Mouse (Mus musculus): ENCODE measurements around the gene Stat5b. TPM values are rescaled to one million over a fixed set of nuclear protein-coding genes. Genes with fewer than 3 reads are reported as not detected.

The Stat5b gene
- polyA plus RNA-seq, 1 experiment from 2014 or later = 20.6 TPM

DNA sequence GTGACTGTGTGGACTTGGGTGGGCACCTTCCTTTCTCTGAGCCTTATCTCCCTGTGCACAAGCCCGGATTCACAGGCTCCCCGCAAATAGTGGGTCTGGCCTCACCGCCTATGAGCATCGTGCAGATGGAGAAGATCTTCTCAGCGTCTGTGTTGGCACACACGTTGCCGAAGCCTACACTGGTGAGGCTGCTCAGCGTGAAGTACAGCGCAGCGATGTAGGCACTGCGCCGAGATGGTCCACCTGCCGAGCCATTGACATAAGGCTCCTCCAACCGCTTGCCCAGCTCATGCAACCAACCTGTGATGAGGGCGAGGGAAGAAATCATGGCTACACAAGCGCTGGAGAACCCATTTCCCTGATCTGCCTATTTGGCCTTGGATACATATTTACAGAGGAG is 100.4 kb downstream of the Stat5b start:
- peaks cover 81% of the 10 kb centered on the region for H3K27me3 ChIP-seq
- peaks cover 16% of the 10 kb centered on the region for H3K4me1 ChIP-seq (replicated peaks)
- H3K9ac ChIP-seq = no peak overlapping the region
- H3K4me2 ChIP-seq = no peak overlapping the region
- no peak for ATAC-seq (ENCODE audit: insufficient read depth)
- no peak overlapping the region for H3K4me3 ChIP-seq (replicated peaks)
- no peak overlapping the region for H3K27ac ChIP-seq (replicated peaks)
- no peaks in the 10 kb centered on the region for H3K36me3 ChIP-seq (replicated peaks)
- H3K9me3 ChIP-seq (replicated peaks) = no peaks in the 10 kb centered on the region
- WGBS (ENCODE audit: insufficient replicate concordance) = 71% methylated on average over 16 of the region's 16 CpGs

DNA sequence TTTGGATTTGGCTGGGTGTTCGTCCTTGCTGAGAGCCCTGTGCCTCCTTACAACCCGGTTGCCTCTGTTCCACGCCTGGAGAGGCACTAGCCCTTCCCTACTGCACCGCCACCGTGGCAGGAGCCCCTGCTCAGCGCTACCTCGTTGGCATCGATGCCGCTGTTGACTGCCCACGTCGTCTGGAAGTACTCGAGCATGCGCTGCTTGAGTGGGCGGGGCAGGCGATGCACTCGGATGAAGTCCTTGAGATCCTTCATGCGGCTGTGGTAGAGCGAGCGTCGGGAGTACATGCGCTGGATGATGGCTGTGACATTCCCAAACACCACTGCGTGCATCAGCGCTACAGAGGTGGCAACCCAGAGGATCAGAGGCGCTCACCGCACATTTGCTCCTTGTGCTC is 101.1 kb downstream of the Stat5b start:
- Histone ChIP-seq H3K27me3 (peaks cover 81% of the 10 kb centered on the region), H3K4me2 (no peak overlapping the region), H3K27ac (replicated peaks) (no peak overlapping the region), H3K9ac (no peak overlapping the region), H3K4me1 (replicated peaks) (peaks cover 16% of the 10 kb centered on the region), H3K36me3 (replicated peaks) (no peaks in the 10 kb centered on the region), H3K9me3 (replicated peaks) (no peaks in the 10 kb centered on the region), H3K4me3 (replicated peaks) (no peak overlapping the region)
- WGBS (ENCODE audit: insufficient replicate concordance) = 41% methylated on average over 25 of the region's 25 CpGs
- ATAC-seq (ENCODE audit: insufficient read depth) = no peak

DNA sequence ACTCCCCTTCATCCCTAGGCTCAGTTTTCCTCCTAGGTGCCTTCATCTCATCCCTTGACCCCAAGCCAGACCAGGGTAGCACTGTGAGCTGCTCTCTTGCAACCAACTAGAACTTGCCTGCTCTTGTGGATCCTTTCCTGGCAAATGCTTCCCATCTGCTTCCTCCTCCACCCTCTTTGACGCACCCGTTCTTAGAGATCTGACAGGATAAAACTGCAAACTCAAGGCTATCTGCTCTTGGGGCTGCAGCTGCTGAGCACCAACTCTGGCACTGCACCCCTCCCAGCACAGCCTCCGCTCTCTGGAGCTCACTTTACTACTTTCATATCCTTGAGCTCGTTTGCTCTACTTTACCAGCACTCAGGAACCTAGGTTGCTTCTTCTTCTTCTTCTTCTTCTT is 101.9 kb downstream of the Stat5b start:
- H3K4me3 ChIP-seq (replicated peaks) = no peak overlapping the region
- WGBS (ENCODE audit: insufficient replicate concordance) = 28% methylated on average over 4 of the region's 4 CpGs
- no peak for ATAC-seq (ENCODE audit: insufficient read depth)
- H3K27ac ChIP-seq (replicated peaks) = no peak overlapping the region
- H3K9me3 ChIP-seq (replicated peaks) = no peaks in the 10 kb centered on the region
- peaks cover 16% of the 10 kb centered on the region for H3K4me1 ChIP-seq (replicated peaks)
- H3K27me3 ChIP-seq = peaks cover 74% of the 10 kb centered on the region
- no peak overlapping the region for H3K9ac ChIP-seq
- no peak overlapping the region for H3K4me2 ChIP-seq
- no peaks in the 10 kb centered on the region for H3K36me3 ChIP-seq (replicated peaks)

DNA sequence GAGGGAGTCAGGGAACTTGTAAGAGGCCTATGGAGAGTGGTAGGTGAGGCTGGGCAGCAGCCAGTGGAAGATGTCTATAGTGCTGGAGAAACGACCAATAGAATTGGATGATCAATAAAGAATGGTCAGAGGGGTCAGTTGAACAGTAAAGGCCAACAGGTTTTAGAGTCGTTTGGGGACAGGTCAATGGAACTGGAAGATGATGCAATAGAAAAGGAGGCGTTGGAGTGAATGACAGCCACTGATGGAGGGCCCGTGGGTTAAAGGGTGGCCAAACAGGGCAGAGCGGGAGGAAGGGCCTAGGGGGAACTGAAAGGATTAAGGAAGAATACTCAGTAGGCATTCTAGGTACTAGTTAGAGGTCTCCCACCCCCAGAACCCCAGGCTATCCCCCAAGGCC is 103.4 kb downstream of the Stat5b start:
- H3K4me3 ChIP-seq (replicated peaks) = no peak overlapping the region
- peaks cover 16% of the 10 kb centered on the region for H3K4me1 ChIP-seq (replicated peaks)
- no peaks in the 10 kb centered on the region for H3K36me3 ChIP-seq (replicated peaks)
- H3K4me2 ChIP-seq = no peak overlapping the region
- no peak overlapping the region for H3K27ac ChIP-seq (replicated peaks)
- WGBS (ENCODE audit: insufficient replicate concordance) = 47% methylated on average over 5 of the region's 5 CpGs
- no peak overlapping the region for H3K9ac ChIP-seq
- peaks cover 61% of the 10 kb centered on the region for H3K27me3 ChIP-seq
- ATAC-seq (ENCODE audit: insufficient read depth) = peak; percentile 59; the same call in 1 of the 2 replicates
- no peaks in the 10 kb centered on the region for H3K9me3 ChIP-seq (replicated peaks)

DNA sequence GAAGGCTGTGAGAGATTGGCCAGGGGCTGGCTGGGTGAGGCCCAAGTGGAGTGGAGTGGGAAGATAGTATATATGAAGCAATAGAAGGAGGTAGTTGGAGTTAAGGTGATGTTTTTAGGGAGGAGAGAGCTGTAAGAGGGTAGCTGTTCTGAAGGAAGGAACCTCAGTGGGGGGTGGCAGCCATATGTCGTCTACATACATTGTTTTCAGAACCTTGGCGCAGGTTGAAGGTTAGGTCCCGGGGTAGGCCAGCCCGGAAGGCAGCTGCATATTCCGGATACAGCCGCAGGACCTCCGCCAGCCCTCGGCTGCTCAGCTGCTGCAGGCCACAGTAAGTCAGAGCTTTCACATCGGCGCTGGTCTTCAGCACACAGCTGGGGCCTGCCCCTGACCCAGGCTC is 104.0 kb downstream of the Stat5b start:
- H3K4me2 ChIP-seq = no peak overlapping the region
- 83% methylated on average over 10 of the region's 10 CpGs for WGBS (ENCODE audit: insufficient replicate concordance)
- peaks cover 16% of the 10 kb centered on the region for H3K4me1 ChIP-seq (replicated peaks)
- H3K4me3 ChIP-seq (replicated peaks) = no peak overlapping the region
- H3K27me3 ChIP-seq = peaks cover 55% of the 10 kb centered on the region
- ATAC-seq (ENCODE audit: insufficient read depth) = no peak
- no peak overlapping the region for H3K27ac ChIP-seq (replicated peaks)
- H3K9me3 ChIP-seq (replicated peaks) = no peaks in the 10 kb centered on the region
- H3K36me3 ChIP-seq (replicated peaks) = no peaks in the 10 kb centered on the region
- no peak overlapping the region for H3K9ac ChIP-seq

DNA sequence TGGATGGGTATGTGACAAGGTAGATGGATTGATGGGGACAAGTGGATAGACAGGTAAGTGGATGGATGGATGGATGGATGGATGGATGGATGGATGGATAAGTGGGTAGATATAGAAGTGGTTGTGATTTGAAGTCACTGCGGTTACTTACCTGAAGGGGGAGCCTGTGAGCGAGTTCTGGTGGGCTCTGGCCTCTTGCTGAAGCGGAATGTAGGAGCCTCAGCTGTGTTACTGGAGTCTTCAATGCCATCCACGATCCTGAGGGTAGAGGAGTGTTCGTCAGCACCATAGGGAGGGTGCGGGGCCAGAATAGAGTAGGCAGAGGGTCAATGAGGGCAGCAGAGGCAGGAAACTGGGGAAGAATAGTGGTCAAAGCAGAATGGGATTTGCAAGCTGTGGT is 105.4 kb downstream of the Stat5b start:
- Histone ChIP-seq H3K9ac (no peak overlapping the region), H3K4me3 (replicated peaks) (no peak overlapping the region), H3K9me3 (replicated peaks) (no peaks in the 10 kb centered on the region), H3K27me3 (peaks cover 48% of the 10 kb centered on the region), H3K27ac (replicated peaks) (no peak overlapping the region), H3K36me3 (replicated peaks) (no peaks in the 10 kb centered on the region), H3K4me1 (replicated peaks) (peaks cover 19% of the 10 kb centered on the region), H3K4me2 (no peak overlapping the region)
- 13% methylated on average over 6 of the region's 6 CpGs for WGBS (ENCODE audit: insufficient replicate concordance)
- ATAC-seq (ENCODE audit: insufficient read depth) = no peak

DNA sequence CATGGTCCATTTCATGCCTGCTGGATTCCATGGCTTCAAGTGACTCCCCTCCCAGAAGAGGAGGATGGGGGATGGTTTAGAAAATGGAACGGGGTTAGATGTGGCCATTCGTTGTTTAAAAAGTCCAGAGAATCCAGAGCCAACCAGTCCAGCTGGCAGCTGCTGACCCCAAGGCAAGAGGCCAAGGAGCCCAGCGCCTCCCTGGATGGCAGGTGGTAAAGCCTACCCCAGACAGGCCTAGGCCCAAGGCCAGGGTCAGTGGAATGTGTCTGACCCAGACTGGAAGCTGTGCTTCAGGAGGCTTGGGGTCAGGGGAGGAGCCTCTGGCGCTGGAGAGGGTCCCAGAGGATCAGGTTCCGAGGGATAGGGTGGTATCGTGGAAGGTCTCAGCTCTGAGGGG is 109.2 kb downstream of the Stat5b start:
- peaks cover 16% of the 10 kb centered on the region for H3K27me3 ChIP-seq
- H3K4me2 ChIP-seq = no peak overlapping the region
- H3K9me3 ChIP-seq (replicated peaks) = no peaks in the 10 kb centered on the region
- no peak overlapping the region for H3K9ac ChIP-seq
- 69% methylated on average over 6 of the region's 6 CpGs for WGBS (ENCODE audit: insufficient replicate concordance)
- H3K27ac ChIP-seq (replicated peaks) = no peak overlapping the region
- H3K36me3 ChIP-seq (replicated peaks) = no peaks in the 10 kb centered on the region
- ATAC-seq (ENCODE audit: insufficient read depth) = no peak
- H3K4me1 ChIP-seq (replicated peaks) = peaks cover 32% of the 10 kb centered on the region
- H3K4me3 ChIP-seq (replicated peaks) = no peak overlapping the region

DNA sequence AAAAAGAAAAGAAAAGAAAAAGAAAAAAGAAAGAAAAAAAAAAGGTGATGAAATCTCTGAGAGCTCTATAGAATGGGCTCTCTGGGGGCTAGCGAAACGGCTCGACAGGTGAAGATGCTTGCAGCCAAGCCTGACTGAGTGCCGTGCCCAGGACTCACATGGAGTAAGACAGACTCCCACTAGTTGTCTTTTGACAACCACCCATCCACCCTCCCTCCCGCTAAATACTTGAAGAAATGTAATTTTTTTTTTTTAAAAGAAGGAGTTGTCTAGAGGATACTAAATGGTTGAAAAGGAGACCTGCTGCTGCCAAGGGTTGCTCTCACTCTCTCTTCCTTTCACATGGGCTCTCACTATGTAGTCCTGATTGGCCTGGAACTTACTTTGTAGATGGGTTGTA is 111.8 kb downstream of the Stat5b start:
- Histone ChIP-seq H3K36me3 (replicated peaks) (peaks cover 5% of the 10 kb centered on the region), H3K27me3 (no peaks in the 10 kb centered on the region), H3K9me3 (replicated peaks) (no peaks in the 10 kb centered on the region), H3K9ac (peak overlapping the region; percentile 55), H3K27ac (replicated peaks) (peak overlapping the region; percentile 84), H3K4me3 (replicated peaks) (peak overlapping the region; percentile 73), H3K4me2 (peak overlapping the region; percentile 81), H3K4me1 (replicated peaks) (peaks cover 52% of the 10 kb centered on the region)
- no peak for ATAC-seq (ENCODE audit: insufficient read depth)
- WGBS (ENCODE audit: insufficient replicate concordance) = 29% methylated on average over 5 of the region's 5 CpGs

DNA sequence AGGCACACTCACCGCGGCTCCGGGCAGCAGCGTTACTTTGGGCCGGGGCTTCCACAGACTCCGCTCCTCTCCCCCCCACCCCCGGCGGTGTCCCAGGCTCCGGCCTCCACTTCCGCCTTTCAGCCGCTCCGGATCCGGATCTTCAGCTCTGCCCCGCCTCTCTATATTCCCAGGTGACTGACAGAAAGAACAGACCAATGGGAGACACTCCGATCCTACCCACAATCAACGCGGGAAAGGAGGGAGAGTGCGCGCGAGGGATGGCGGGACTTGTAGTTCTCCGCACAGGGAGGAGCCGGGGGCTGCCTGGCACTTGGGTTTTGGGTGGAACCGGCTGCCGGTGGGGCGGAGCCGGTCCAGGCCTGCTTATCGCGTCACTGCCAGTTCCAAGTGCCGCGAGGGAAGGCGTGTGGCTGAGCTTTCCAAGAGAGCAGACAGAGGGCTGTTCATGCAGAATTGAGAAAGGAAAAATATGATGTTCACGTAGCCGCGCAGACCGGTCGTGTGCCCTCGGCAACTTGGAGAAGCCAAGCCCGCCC is 112.4 kb downstream of the Stat5b start, which contains the start of gene Rab5c:
Gene Rab5c, minus strand, starts transcription at position 150 of the 539 bp plus-strand sequence.
- Histone ChIP-seq H3K4me1 (replicated peaks) (peaks cover 58% of the 10 kb centered on the region), H3K4me2 (peak within 1 kb of the TSS; percentile 87), H3K27ac (replicated peaks) (peak within 1 kb of the TSS; percentile 92), H3K36me3 (replicated peaks) (peaks cover 11% of the 10 kb centered on the region), H3K27me3 (no peaks in the 10 kb centered on the region), H3K9me3 (replicated peaks) (no peaks in the 10 kb centered on the region), H3K4me3 (replicated peaks) (peak within 1 kb of the TSS; percentile 73), H3K9ac (peak within 1 kb of the TSS; percentile 88)
- under 1% methylated on average over 39 of the region's 39 CpGs for WGBS (ENCODE audit: insufficient replicate concordance)
- peak; percentile 97 for ATAC-seq (ENCODE audit: insufficient read depth)

DNA sequence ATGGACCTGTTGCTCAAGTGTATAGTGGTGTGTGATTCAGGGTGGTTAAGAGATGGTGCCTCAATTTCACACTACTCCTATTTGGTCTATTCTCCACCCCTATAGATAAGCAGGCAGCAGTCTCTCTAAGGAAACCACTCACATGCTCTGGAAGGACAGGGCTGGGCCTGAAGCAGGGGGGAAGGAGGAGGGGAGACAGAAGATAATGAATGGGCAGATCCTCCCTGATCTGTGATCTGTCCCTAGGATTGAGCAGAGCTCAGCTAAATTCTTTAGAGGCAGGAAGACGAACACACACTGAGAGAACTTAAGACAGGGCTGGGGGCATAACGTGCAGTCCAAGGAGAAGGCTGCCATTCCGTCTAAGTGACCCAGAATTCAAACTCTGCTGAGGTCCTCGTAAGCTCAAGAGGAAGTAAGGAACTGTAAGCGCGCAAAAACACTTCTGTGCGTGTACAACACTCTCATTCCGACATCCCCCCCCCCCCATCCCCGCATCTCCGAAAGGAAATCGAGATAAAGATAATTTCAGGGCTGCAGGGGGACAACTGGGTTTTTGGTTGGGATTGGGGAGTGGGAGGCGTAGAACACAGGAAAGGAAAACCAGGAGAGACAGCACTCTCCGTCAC is 113.3 kb downstream of the Stat5b start:
- ATAC-seq (ENCODE audit: insufficient read depth) = peak; percentile 57
- peaks cover 20% of the 10 kb centered on the region for H3K36me3 ChIP-seq (replicated peaks)
- H3K4me3 ChIP-seq (replicated peaks) = peak overlapping the region; percentile 73
- H3K9me3 ChIP-seq (replicated peaks) = no peaks in the 10 kb centered on the region
- H3K27me3 ChIP-seq = no peaks in the 10 kb centered on the region
- peak overlapping the region; percentile 87 for H3K4me2 ChIP-seq
- 0% methylated on average over 13 of the region's 13 CpGs for WGBS (ENCODE audit: insufficient replicate concordance)
- peak overlapping the region; percentile 88 for H3K9ac ChIP-seq
- peak overlapping the region; percentile 92 for H3K27ac ChIP-seq (replicated peaks)
- peaks cover 67% of the 10 kb centered on the region for H3K4me1 ChIP-seq (replicated peaks)

DNA sequence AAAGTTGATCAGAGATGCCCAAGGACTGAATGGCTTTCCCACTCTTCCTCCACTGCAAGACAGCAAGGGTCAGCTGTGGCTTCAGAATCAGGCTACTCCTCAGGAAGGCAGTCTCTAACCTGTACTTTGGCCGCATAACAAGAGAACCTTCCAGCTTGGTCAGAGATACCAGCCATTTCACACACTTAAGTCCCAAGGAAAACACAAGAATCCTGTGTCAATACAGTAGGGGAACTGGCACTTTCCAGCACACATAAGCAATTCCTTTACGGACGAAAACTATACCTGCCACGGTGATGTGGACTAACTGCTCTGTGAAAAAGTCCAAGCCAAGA is 113.8 kb downstream of the Stat5b start:
- no peaks in the 10 kb centered on the region for H3K9me3 ChIP-seq (replicated peaks)
- peak overlapping the region; percentile 92 for H3K27ac ChIP-seq (replicated peaks)
- peak overlapping the region; percentile 87 for H3K4me2 ChIP-seq
- peak overlapping the region; percentile 88 for H3K9ac ChIP-seq
- peaks cover 72% of the 10 kb centered on the region for H3K4me1 ChIP-seq (replicated peaks)
- WGBS (ENCODE audit: insufficient replicate concordance) = 19% methylated on average over 4 of the region's 4 CpGs
- ATAC-seq (ENCODE audit: insufficient read depth) = no peak
- no peaks in the 10 kb centered on the region for H3K27me3 ChIP-seq
- peaks cover 25% of the 10 kb centered on the region for H3K36me3 ChIP-seq (replicated peaks)
- peak overlapping the region; percentile 73 for H3K4me3 ChIP-seq (replicated peaks)
